Mouse (Mus musculus): Measurements from ENCODE around the gene Ndufaf8. TPM values are rescaled to one million over a fixed set of nuclear protein-coding genes. Genes with fewer than 3 reads are reported as not detected.

The Ndufaf8 gene
- polyA plus RNA-seq, 1 experiment from 2014 or later: 67.0 TPM

GRCm38 (mm10) chr11:120067834-120068233 lies 30.9 kb upstream of the Ndufaf8 start:
- Histone ChIP-seq H3K27ac (no peak overlapping the region), H3K36me3 (peaks cover 95% of the 10 kb centered on the region)

GRCm38 (mm10) chr11:120069261-120069660 lies 29.5 kb upstream of the Ndufaf8 start:
- ATAC-seq (ENCODE audit: insufficient number of reproducible peaks, low FRiP score, low TSS enrichment, low read depth): no peak
- Histone ChIP-seq H3K4me1 (peaks cover 5% of the 10 kb centered on the region; the same call in 1 of the 2 replicates), H3K9ac (no peak overlapping the region), H3K4me3 (no peak overlapping the region), H3K9me3 (no peaks in the 10 kb centered on the region), H3K27me3 (no peaks in the 10 kb centered on the region), H3K4me2 (no peak overlapping the region), H3K36me3 (peaks cover 99% of the 10 kb centered on the region), H3K27ac (no peak overlapping the region)
- WGBS: 36% methylated on average over 11 of the region's 11 CpGs

More at GRCm38 (mm10) chr11:120067834-120068233, 30.9 kb upstream of the Ndufaf8 start:
- ATAC-seq (ENCODE audit: insufficient number of reproducible peaks, low FRiP score, low TSS enrichment, low read depth): no peak
- H3K4me2 ChIP-seq: no peak overlapping the region
- H3K4me3 ChIP-seq: no peak overlapping the region
- H3K9ac ChIP-seq: no peak overlapping the region
- H3K4me1 ChIP-seq: peaks cover 5% of the 10 kb centered on the region; the same call in 1 of the 2 replicates
- WGBS: 54% methylated on average over 17 of the region's 17 CpGs
- H3K27me3 ChIP-seq: no peaks in the 10 kb centered on the region
- H3K9me3 ChIP-seq: no peaks in the 10 kb centered on the region

- peaks cover 93% of the 10 kb centered on the region for H3K36me3 ChIP-seq
- H3K4me1 ChIP-seq: peaks cover 8% of the 10 kb centered on the region; the same call in 1 of the 2 replicates
- H3K4me3 ChIP-seq: no peak overlapping the region
- no peak overlapping the region for H3K9ac ChIP-seq
- no peaks in the 10 kb centered on the region for H3K9me3 ChIP-seq
- ATAC-seq (ENCODE audit: insufficient number of reproducible peaks, low FRiP score, low TSS enrichment, low read depth): no peak
- H3K27me3 ChIP-seq: no peaks in the 10 kb centered on the region
- 93% methylated on average over 27 of the region's 27 CpGs for WGBS
- no peak overlapping the region for H3K4me2 ChIP-seq
- H3K27ac ChIP-seq: no peak overlapping the region
Observed at GRCm38 (mm10) chr11:120070286-120070930, 28.3 kb upstream of the Ndufaf8 start.

GRCm38 (mm10) chr11:120071065-120071464 lies 27.7 kb upstream of the Ndufaf8 start:
- 74% methylated on average over 12 of the region's 12 CpGs for WGBS
- Histone ChIP-seq H3K27ac (no peak overlapping the region), H3K27me3 (no peaks in the 10 kb centered on the region), H3K9ac (no peak overlapping the region), H3K4me1 (peaks cover 10% of the 10 kb centered on the region; the same call in 1 of the 2 replicates), H3K9me3 (no peaks in the 10 kb centered on the region), H3K4me2 (no peak overlapping the region), H3K36me3 (peaks cover 95% of the 10 kb centered on the region), H3K4me3 (no peak overlapping the region)
- no peak for ATAC-seq (ENCODE audit: insufficient number of reproducible peaks, low FRiP score, low TSS enrichment, low read depth)

DNA sequence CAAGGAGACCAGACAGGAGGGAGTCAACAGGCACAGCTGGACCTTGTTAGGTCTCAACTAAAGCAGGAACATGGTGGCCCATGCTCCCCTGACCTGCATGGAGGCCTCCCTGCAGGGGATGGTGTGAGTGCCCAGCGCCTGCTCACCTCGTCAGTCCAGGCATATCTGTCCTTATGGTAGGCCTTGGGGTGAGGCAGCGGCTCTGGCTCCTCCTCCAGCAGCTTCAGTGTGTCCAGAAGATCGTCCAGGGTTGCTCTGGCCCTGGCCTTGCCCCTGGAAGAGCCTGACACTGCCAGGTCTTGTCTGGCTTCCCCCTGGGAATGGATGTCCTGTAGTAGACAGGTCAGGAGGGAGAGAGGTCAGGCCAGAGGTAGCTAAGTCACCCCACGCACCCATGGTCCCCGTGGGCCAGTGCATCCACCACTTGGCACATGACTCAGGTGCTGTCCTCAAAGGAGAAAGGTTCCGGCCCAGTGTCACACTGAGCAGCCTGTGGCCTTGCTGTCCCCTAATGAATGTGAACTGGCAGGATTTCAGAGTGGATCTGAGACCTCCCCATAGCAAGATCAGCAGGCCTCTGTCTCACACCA lies 26.9 kb upstream of the Ndufaf8 start:
- Histone ChIP-seq H3K4me2 (no peak overlapping the region), H3K9ac (no peak overlapping the region), H3K4me3 (no peak overlapping the region), H3K27ac (no peak overlapping the region), H3K4me1 (peaks cover 10% of the 10 kb centered on the region; the same call in 1 of the 2 replicates), H3K27me3 (no peaks in the 10 kb centered on the region), H3K36me3 (peaks cover 95% of the 10 kb centered on the region), H3K9me3 (no peaks in the 10 kb centered on the region)
- 83% methylated on average over 7 of the region's 7 CpGs for WGBS
- no peak for ATAC-seq (ENCODE audit: insufficient number of reproducible peaks, low FRiP score, low TSS enrichment, low read depth)

- WGBS: 93% methylated on average over 9 of the region's 9 CpGs
- H3K4me2 ChIP-seq: no peak overlapping the region
- H3K9ac ChIP-seq: no peak overlapping the region
- peaks cover 10% of the 10 kb centered on the region; the same call in 1 of the 2 replicates for H3K4me1 ChIP-seq
- no peak for ATAC-seq (ENCODE audit: insufficient number of reproducible peaks, low FRiP score, low TSS enrichment, low read depth)
- no peaks in the 10 kb centered on the region for H3K27me3 ChIP-seq
- peaks cover 86% of the 10 kb centered on the region for H3K36me3 ChIP-seq
- no peak overlapping the region for H3K4me3 ChIP-seq
- no peak overlapping the region for H3K27ac ChIP-seq
- H3K9me3 ChIP-seq: no peaks in the 10 kb centered on the region
Observed at GRCm38 (mm10) chr11:120072986-120073647, 25.6 kb upstream of the Ndufaf8 start.

GRCm38 (mm10) chr11:120076191-120076590 lies 22.5 kb upstream of the Ndufaf8 start:
- Histone ChIP-seq H3K4me3 (no peak overlapping the region), H3K27me3 (no peaks in the 10 kb centered on the region), H3K36me3 (peaks cover 82% of the 10 kb centered on the region), H3K9me3 (no peaks in the 10 kb centered on the region), H3K9ac (no peak overlapping the region), H3K4me1 (peaks cover 5% of the 10 kb centered on the region; the same call in 1 of the 2 replicates), H3K27ac (no peak overlapping the region), H3K4me2 (no peak overlapping the region)
- WGBS: 81% methylated on average over 3 of the region's 3 CpGs
- no peak for ATAC-seq (ENCODE audit: insufficient number of reproducible peaks, low FRiP score, low TSS enrichment, low read depth)

GRCm38 (mm10) chr11:120080282-120080681 lies 18.4 kb upstream of the Ndufaf8 start:
- no peak for ATAC-seq (ENCODE audit: insufficient number of reproducible peaks, low FRiP score, low TSS enrichment, low read depth)
- Histone ChIP-seq H3K36me3 (peaks cover 69% of the 10 kb centered on the region), H3K9ac (no peak overlapping the region), H3K4me3 (no peak overlapping the region), H3K9me3 (no peaks in the 10 kb centered on the region), H3K4me2 (no peak overlapping the region), H3K27me3 (no peaks in the 10 kb centered on the region), H3K4me1 (peaks cover 7% of the 10 kb centered on the region), H3K27ac (no peak overlapping the region)
- WGBS: 77% methylated on average over 6 of the region's 6 CpGs

DNA sequence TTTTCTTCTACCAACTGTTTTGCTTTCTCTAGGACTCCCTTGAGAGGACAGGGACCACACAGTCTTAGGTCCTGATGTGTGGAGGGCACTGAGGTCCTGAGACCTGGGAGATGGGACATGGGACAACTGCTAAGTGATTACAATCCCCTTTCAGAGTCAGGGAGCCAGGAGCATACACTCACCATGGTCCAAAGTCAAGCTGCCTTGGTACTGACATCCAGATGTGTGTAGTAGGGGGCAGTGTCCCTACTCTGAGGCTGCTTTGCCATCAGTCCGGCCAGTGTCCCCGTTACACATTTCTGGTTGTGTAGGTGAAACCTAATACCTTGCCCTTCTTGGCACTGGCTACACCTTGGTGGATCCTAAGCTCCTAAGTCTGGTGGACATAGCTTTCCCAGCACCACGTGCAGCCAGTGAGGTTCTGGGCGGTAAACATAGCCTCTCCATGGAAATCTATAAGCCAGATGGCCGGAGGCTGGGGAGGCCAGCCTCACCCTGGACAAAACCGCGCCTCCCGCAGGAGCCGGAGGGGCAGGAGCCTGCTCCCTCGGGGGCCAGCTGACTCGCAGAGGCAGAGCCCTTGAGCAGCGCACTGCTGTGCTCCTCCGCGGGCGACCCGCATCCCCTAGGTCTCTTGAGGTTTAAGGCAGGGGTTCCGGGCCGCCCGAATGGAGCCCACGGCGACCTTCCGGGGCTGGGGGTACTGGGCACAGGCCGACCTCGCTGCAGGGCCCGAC lies 12.7 kb upstream of the Ndufaf8 start:
- Histone ChIP-seq H3K4me3 (peak overlapping the region; percentile 92), H3K36me3 (peaks cover 34% of the 10 kb centered on the region), H3K27ac (peak overlapping the region; percentile 78; the same call in 1 of the 2 replicates), H3K27me3 (no peaks in the 10 kb centered on the region), H3K4me2 (peak overlapping the region; percentile 91), H3K4me1 (peaks cover 20% of the 10 kb centered on the region), H3K9ac (peak overlapping the region; percentile 97), H3K9me3 (no peaks in the 10 kb centered on the region)
- 0 out of 2 replicates have a peak, but pooled peaks have one; percentile 2 for ATAC-seq (ENCODE audit: insufficient number of reproducible peaks, low FRiP score, low TSS enrichment, low read depth)
- WGBS: under 1% methylated on average over 25 of the region's 25 CpGs

- WGBS: under 1% methylated on average over 41 of the region's 42 CpGs
- Histone ChIP-seq H3K4me1 (peaks cover 20% of the 10 kb centered on the region), H3K9ac (peak within 1 kb of the TSS; percentile 97), H3K4me3 (peak within 1 kb of the TSS; percentile 92), H3K9me3 (no peaks in the 10 kb centered on the region), H3K4me2 (peak within 1 kb of the TSS; percentile 91), H3K27me3 (no peaks in the 10 kb centered on the region), H3K27ac (peak within 1 kb of the TSS; percentile 82), H3K36me3 (peaks cover 36% of the 10 kb centered on the region)
- ATAC-seq (ENCODE audit: insufficient number of reproducible peaks, low FRiP score, low TSS enrichment, low read depth): peak; percentile 97
Observed at GRCm38 (mm10) chr11:120086702-120087152, 12.0 kb upstream of the Ndufaf8 start, which contains the start of gene Cep131. Gene Cep131 (minus strand): TSS chr11:120086827.

GRCm38 (mm10) chr11:120090661-120091060 lies 8.1 kb upstream of the Ndufaf8 start:
- Histone ChIP-seq H3K9me3 (no peaks in the 10 kb centered on the region), H3K27ac (no peak overlapping the region), H3K9ac (no peak overlapping the region), H3K27me3 (no peaks in the 10 kb centered on the region), H3K4me2 (no peak overlapping the region), H3K4me3 (no peak overlapping the region), H3K4me1 (peaks cover 12% of the 10 kb centered on the region), H3K36me3 (peaks cover 56% of the 10 kb centered on the region)
- WGBS: 90% methylated on average over 4 of the region's 4 CpGs
- no peak for ATAC-seq (ENCODE audit: insufficient number of reproducible peaks, low FRiP score, low TSS enrichment, low read depth)

Data from limb, embryonic 15.5 days (tissue).